Mouse (Mus musculus): ENCODE results near the gene Elp4. TPM values are rescaled to one million over a fixed set of nuclear protein-coding genes. Genes with fewer than 3 reads are reported as not detected.

The Elp4 gene
- polyA plus RNA-seq, 1 experiment, result 3.3 TPM

DNA sequence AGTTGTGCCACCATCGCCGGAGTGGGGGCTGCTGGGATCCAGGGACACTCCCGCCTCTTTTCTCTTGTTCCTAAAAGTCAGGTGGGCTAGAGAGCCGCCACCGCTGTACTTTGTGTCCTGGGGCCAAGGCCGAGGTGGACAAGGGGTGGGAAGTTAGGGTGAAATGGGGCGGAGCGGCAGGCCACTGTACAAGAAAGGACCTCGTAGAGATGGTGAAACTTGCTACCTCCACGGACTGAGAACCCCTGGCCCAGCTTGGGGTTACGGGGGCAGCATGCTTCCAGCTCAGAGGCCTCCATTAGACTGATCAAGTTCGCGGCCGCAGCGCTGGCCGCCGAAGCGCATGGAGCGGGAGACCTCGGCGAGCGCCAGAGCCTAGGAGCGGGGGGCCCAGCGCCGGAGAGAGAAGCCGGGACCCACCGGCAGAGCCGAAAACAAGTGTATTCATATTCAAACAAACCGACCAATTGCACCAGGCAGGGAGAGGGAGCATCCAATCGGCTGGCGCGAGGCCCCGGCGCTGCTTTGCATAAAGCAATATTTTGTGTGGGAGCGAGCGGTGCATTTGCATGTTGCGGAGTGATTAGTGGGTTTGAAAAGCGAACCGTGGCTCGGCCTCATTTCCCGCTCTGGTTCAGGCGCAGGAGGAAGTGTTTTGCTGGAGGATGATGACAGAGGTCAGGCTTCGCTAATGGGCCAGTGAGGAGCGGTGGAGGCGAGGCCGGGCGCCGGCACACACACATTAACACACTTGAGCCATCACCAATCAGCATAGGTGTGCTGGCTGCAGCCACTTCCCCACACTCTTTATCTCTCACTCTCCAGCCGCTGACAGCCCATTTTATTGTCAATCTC is 229.3 kb downstream of the Elp4 start:
- Histone ChIP-seq H3K4me3 (ENCODE audit: control insufficient read depth, low read depth, low read length) (no peak overlapping the region), H3K36me3 (ENCODE audit: control insufficient read depth, insufficient read depth, low read length) (no peaks in the 10 kb centered on the region), H3K4me1 (ENCODE audit: control insufficient read depth, insufficient read depth, low read length) (peaks cover 16% of the 10 kb centered on the region), H3K27ac (ENCODE audit: control insufficient read depth, insufficient read depth, low read depth, low read length) (no peak overlapping the region), H3K27me3 (ENCODE audit: control insufficient read depth, insufficient read depth, low read length) (peaks cover 14% of the 10 kb centered on the region)
- no peak for TF ChIP-seq CTCF (IDR thresholded peaks at IDR 0.05; ENCODE audit: control insufficient read depth, insufficient read depth, insufficient replicate concordance, low read depth, low read length)
- TF ChIP-seq POLR2A (IDR thresholded peaks at IDR 0.05; ENCODE audit: control insufficient read depth, low read depth, low read length), result no peak

DNA sequence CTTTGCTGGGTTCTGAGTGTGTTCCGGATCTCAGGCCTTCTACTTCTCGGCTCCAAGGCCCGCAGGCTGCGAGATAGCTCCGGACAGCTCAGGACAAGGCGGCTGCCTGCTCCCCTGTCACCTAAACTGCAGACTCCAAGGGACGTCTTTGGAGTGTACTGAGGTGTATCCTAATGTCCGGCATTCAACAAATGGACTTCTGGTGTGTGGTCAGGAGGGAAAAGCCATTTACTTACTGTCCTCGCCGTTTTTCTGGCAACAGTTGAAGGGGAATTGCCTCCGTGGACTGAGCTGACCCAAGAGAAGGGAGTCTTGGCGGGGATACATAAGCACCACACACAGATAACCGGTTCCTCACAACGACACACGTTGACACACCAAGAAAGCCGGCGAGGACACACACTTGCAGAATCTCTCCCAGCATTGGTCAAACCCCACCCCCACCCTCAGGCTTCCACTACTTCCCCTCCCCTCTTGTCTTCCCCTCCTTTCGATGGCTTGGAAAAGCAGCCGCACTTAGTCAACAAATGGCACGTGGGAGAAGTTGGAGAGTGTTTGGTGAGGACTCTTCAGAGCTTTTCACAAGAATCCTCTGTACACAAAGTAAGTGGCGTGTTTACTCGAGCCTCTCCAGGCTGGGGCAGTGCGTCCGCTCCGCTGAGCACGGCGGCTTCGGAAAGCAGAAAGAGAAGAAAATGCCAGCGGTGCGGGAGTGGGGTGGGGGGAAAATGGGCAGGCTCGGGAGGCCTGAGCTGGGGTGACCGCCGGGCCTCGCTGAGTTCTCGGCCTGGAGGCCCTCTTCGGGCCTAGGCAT is 230.1 kb downstream of the Elp4 start:
- no peak for TF ChIP-seq POLR2A (IDR thresholded peaks at IDR 0.05; ENCODE audit: control insufficient read depth, low read depth, low read length)
- no peak for TF ChIP-seq CTCF (IDR thresholded peaks at IDR 0.05; ENCODE audit: control insufficient read depth, insufficient read depth, insufficient replicate concordance, low read depth, low read length)
- Histone ChIP-seq H3K4me1 (ENCODE audit: control insufficient read depth, insufficient read depth, low read length) (peaks cover 19% of the 10 kb centered on the region), H3K27ac (ENCODE audit: control insufficient read depth, insufficient read depth, low read depth, low read length) (no peak overlapping the region), H3K4me3 (ENCODE audit: control insufficient read depth, low read depth, low read length) (no peak overlapping the region), H3K36me3 (ENCODE audit: control insufficient read depth, insufficient read depth, low read length) (no peaks in the 10 kb centered on the region), H3K27me3 (ENCODE audit: control insufficient read depth, insufficient read depth, low read length) (peaks cover 21% of the 10 kb centered on the region)

DNA sequence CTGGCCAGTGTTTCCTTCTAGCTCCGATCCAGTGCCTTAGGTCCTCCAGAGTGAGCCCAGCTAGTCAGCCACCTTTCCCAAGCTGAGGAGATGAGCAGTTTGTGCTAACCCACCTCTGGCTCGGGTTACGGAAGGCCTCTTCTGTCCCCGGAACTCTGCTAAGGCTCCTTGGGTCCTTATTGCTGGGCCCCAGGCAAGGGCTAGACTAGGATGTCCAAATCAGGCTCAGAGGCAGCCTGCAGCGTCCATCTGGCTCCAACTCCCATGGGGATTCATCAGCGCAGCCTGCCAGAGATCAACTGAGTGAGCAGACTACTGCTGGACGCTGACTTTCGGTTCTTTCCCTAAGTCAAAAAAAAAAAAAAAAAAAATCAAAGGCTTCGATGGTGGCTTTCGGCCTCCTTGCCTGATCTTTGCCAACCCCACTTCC is 230.7 kb downstream of the Elp4 start:
- H3K36me3 ChIP-seq (ENCODE audit: control insufficient read depth, insufficient read depth, low read length), result no peaks in the 10 kb centered on the region
- peaks cover 25% of the 10 kb centered on the region for H3K4me1 ChIP-seq (ENCODE audit: control insufficient read depth, insufficient read depth, low read length)
- H3K27ac ChIP-seq (ENCODE audit: control insufficient read depth, insufficient read depth, low read depth, low read length), result no peak overlapping the region
- no peak overlapping the region for H3K4me3 ChIP-seq (ENCODE audit: control insufficient read depth, low read depth, low read length)
- H3K27me3 ChIP-seq (ENCODE audit: control insufficient read depth, insufficient read depth, low read length), result peaks cover 23% of the 10 kb centered on the region
- TF ChIP-seq CTCF (IDR thresholded peaks at IDR 0.05; ENCODE audit: control insufficient read depth, insufficient read depth, insufficient replicate concordance, low read depth, low read length), result no peak
- TF ChIP-seq POLR2A (IDR thresholded peaks at IDR 0.05; ENCODE audit: control insufficient read depth, low read depth, low read length), result no peak

DNA sequence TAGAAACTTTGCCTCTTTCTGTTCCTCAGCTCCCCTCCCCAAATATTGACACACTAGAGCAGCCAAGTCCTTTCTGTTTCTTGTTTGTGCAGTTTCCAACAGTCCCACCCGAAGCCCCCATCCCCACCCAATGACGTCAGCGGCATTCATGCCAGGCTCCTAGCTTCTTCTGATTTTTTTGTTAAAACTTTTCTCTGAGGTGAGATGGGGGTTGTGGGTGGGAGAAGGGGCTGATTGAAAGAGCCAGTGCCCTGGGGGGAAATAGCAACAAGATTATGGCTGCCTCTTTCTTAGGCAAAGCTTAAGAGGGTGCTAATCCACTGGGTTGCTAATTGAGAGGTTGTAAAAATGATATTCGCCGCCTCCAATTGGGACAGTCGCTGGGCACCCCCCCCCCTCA is 231.3 kb downstream of the Elp4 start:
- H3K4me1 ChIP-seq (ENCODE audit: control insufficient read depth, insufficient read depth, low read length), result peaks cover 31% of the 10 kb centered on the region

DNA sequence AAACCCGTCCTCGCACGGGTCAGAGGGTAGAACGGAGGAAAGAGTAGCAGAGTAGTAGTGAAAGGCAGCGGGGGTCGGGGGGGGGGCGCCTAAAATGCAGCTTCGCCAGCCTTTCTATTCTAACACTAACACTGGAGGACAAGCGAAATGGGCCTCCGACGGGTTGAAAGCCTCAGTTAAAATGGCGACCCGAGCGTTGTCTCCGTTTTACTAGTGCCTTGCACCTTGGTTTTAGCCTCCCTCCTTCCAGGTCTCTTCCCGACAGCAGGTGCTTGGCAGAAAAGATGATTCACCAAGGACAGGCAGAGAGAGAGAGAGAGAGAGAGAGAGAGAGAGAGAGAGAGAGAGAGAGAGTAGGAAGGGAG is 231.8 kb downstream of the Elp4 start:
- H3K4me3 ChIP-seq (ENCODE audit: control insufficient read depth, low read depth, low read length), result no peak overlapping the region; the same call in 1 of the 2 replicates
- TF ChIP-seq CTCF (IDR thresholded peaks at IDR 0.05; ENCODE audit: control insufficient read depth, insufficient read depth, insufficient replicate concordance, low read depth, low read length), result no peak
- no peak for TF ChIP-seq POLR2A (IDR thresholded peaks at IDR 0.05; ENCODE audit: control insufficient read depth, low read depth, low read length)
- H3K36me3 ChIP-seq (ENCODE audit: control insufficient read depth, insufficient read depth, low read length), result no peaks in the 10 kb centered on the region
- H3K27ac ChIP-seq (ENCODE audit: control insufficient read depth, insufficient read depth, low read depth, low read length), result no peak overlapping the region
- peaks cover 31% of the 10 kb centered on the region for H3K4me1 ChIP-seq (ENCODE audit: control insufficient read depth, insufficient read depth, low read length)
- H3K27me3 ChIP-seq (ENCODE audit: control insufficient read depth, insufficient read depth, low read length), result peaks cover 28% of the 10 kb centered on the region

More for the DNA sequence above, 231.3 kb downstream of the Elp4 start:
- Histone ChIP-seq H3K36me3 (ENCODE audit: control insufficient read depth, insufficient read depth, low read length) (no peaks in the 10 kb centered on the region), H3K4me3 (ENCODE audit: control insufficient read depth, low read depth, low read length) (no peak overlapping the region), H3K27me3 (ENCODE audit: control insufficient read depth, insufficient read depth, low read length) (peaks cover 28% of the 10 kb centered on the region), H3K27ac (ENCODE audit: control insufficient read depth, insufficient read depth, low read depth, low read length) (no peak overlapping the region)
- TF ChIP-seq CTCF (IDR thresholded peaks at IDR 0.05; ENCODE audit: control insufficient read depth, insufficient read depth, insufficient replicate concordance, low read depth, low read length), result no peak
- TF ChIP-seq POLR2A (IDR thresholded peaks at IDR 0.05; ENCODE audit: control insufficient read depth, low read depth, low read length), result no peak

DNA sequence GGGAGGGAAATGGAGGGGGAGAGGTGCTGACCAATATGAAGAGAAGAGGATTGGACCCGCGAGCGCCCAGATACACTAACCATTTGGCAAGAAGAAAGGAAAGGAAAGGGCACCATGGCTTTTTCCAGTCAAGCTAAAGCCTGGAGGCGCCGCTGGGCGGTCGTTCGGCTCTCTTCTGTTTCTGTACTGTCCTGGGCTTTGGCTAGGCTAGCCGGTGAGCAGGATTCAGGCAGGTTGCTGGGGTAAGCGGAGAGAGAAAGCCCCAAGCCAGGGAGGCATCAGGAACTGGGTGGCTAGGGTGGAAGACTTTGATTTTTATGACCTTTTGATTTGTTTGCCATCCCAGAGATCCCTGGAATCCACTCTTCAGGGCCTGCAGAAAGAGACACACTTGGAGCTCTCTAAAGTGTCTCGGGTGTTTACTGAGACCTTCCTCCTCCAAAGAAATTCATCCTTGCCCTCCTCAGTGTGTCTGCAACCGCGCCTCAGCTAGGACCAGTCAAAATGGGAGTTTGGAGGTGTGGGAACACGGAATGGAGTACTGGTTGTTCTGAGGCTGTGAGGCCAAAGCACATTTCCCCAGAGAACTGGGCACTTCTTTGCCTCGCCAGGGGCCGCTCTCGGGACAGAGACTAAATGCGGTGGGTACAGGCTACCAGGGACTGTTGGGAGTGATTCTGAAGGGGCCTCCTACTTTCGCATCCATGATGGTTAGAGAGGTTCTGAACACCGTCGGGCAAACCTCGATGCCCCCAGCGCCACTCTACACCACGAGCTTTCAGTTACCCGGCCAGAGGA is 232.4 kb downstream of the Elp4 start:
- TF ChIP-seq CTCF (IDR thresholded peaks at IDR 0.05; ENCODE audit: control insufficient read depth, insufficient read depth, insufficient replicate concordance, low read depth, low read length) (no peak), POLR2A (IDR thresholded peaks at IDR 0.05; ENCODE audit: control insufficient read depth, low read depth, low read length) (no peak)
- no peaks in the 10 kb centered on the region for H3K36me3 ChIP-seq (ENCODE audit: control insufficient read depth, insufficient read depth, low read length)
- H3K4me1 ChIP-seq (ENCODE audit: control insufficient read depth, insufficient read depth, low read length), result peaks cover 32% of the 10 kb centered on the region
- peaks cover 28% of the 10 kb centered on the region for H3K27me3 ChIP-seq (ENCODE audit: control insufficient read depth, insufficient read depth, low read length)
- no peak overlapping the region for H3K27ac ChIP-seq (ENCODE audit: control insufficient read depth, insufficient read depth, low read depth, low read length)
- no peak overlapping the region; the same call in 1 of the 2 replicates for H3K4me3 ChIP-seq (ENCODE audit: control insufficient read depth, low read depth, low read length)
